Mouse (Mus musculus): ENCODE data around the gene Mfrp. TPM values are rescaled to one million over a fixed set of nuclear protein-coding genes. Genes with fewer than 3 reads are reported as not detected.
A peak's percentile ranks its signal among the peaks of the same experiment; 100 is the strongest.

The Mfrp gene
- polyA plus RNA-seq (2014; fragmentation: Nextera tagmentation; extraction: Ambion mirVana) = not detected in 2 replicates

- no peak for ATAC-seq (ENCODE audit: low read depth)
- 86% methylated on average over 9 of the region's 9 CpGs for WGBS
These were observed at the start of gene Mfrp for GRCm38 (mm10) chr9:44101490-44101889. Gene Mfrp (plus strand): TSS chr9:44101729.

GRCm38 (mm10) chr9:44052855-44053254 is 48.7 kb upstream of the Mfrp start:
- H3K36me3 ChIP-seq (ENCODE audit: control insufficient read depth, insufficient read depth, low read length) = no peaks in the 10 kb centered on the region
- H3K4me3 ChIP-seq (ENCODE audit: low read depth, low read length) = no peak overlapping the region
- H3K9me3 ChIP-seq (ENCODE audit: control insufficient read depth, low read length) = no peaks in the 10 kb centered on the region
- H3K27me3 ChIP-seq (ENCODE audit: control insufficient read depth, insufficient read depth, low read length) = no peaks in the 10 kb centered on the region
- no peak overlapping the region for H3K4me2 ChIP-seq (ENCODE audit: low read depth, low read length)
- 65% methylated on average over 3 of the region's 3 CpGs for WGBS
- H3K27ac ChIP-seq (ENCODE audit: low read depth, low read length) = no peak overlapping the region
- no peaks in the 10 kb centered on the region for H3K4me1 ChIP-seq (ENCODE audit: control insufficient read depth, insufficient read depth, low read length)
- H3K9ac ChIP-seq (replicated peaks; ENCODE audit: low read depth, low read length) = no peak overlapping the region
- ATAC-seq (ENCODE audit: low read depth) = no peak

More at GRCm38 (mm10) chr9:44101490-44101889, at the start of gene Mfrp:
- Histone ChIP-seq H3K9me3 (ENCODE audit: control insufficient read depth, low read length) (no peaks in the 10 kb centered on the region), H3K4me1 (ENCODE audit: control insufficient read depth, insufficient read depth, low read length) (peaks cover 3% of the 10 kb centered on the region; the same call in 1 of the 2 replicates), H3K4me3 (ENCODE audit: low read depth, low read length) (no peak within 1 kb of the TSS), H3K27ac (ENCODE audit: low read depth, low read length) (no peak within 1 kb of the TSS), H3K36me3 (ENCODE audit: control insufficient read depth, insufficient read depth, low read length) (no peaks in the 10 kb centered on the region), H3K27me3 (ENCODE audit: control insufficient read depth, insufficient read depth, low read length) (no peaks in the 10 kb centered on the region), H3K9ac (replicated peaks; ENCODE audit: low read depth, low read length) (no peak within 1 kb of the TSS), H3K4me2 (ENCODE audit: low read depth, low read length) (no peak within 1 kb of the TSS)

- Histone ChIP-seq H3K9ac (replicated peaks; ENCODE audit: low read depth, low read length) (no peak overlapping the region), H3K9me3 (ENCODE audit: control insufficient read depth, low read length) (no peaks in the 10 kb centered on the region), H3K27ac (ENCODE audit: low read depth, low read length) (no peak overlapping the region), H3K27me3 (ENCODE audit: control insufficient read depth, insufficient read depth, low read length) (no peaks in the 10 kb centered on the region), H3K36me3 (ENCODE audit: control insufficient read depth, insufficient read depth, low read length) (no peaks in the 10 kb centered on the region), H3K4me2 (ENCODE audit: low read depth, low read length) (no peak overlapping the region), H3K4me3 (ENCODE audit: low read depth, low read length) (no peak overlapping the region), H3K4me1 (ENCODE audit: control insufficient read depth, insufficient read depth, low read length) (no peaks in the 10 kb centered on the region)
- ATAC-seq (ENCODE audit: low read depth) = no peak
- WGBS = 65% methylated on average over 1 of the region's 1 CpGs
These were observed 47.6 kb upstream of the Mfrp start for GRCm38 (mm10) chr9:44053936-44054335.

- no peak overlapping the region for H3K4me2 ChIP-seq (ENCODE audit: low read depth, low read length)
- H3K27me3 ChIP-seq (ENCODE audit: control insufficient read depth, insufficient read depth, low read length) = no peaks in the 10 kb centered on the region
- no peak for ATAC-seq (ENCODE audit: low read depth)
- no peaks in the 10 kb centered on the region for H3K9me3 ChIP-seq (ENCODE audit: control insufficient read depth, low read length)
- H3K9ac ChIP-seq (replicated peaks; ENCODE audit: low read depth, low read length) = no peak overlapping the region
- no peaks in the 10 kb centered on the region for H3K4me1 ChIP-seq (ENCODE audit: control insufficient read depth, insufficient read depth, low read length)
- WGBS = 84% methylated on average over 6 of the region's 6 CpGs
- no peak overlapping the region for H3K4me3 ChIP-seq (ENCODE audit: low read depth, low read length)
- no peak overlapping the region for H3K27ac ChIP-seq (ENCODE audit: low read depth, low read length)
- no peaks in the 10 kb centered on the region for H3K36me3 ChIP-seq (ENCODE audit: control insufficient read depth, insufficient read depth, low read length)
These were observed 42.9 kb upstream of the Mfrp start for GRCm38 (mm10) chr9:44058606-44059005.

GRCm38 (mm10) chr9:44065177-44065576 is 36.4 kb upstream of the Mfrp start:
- H3K27me3 ChIP-seq (ENCODE audit: control insufficient read depth, insufficient read depth, low read length) = no peaks in the 10 kb centered on the region
- no peak overlapping the region for H3K27ac ChIP-seq (ENCODE audit: low read depth, low read length)
- H3K4me3 ChIP-seq (ENCODE audit: low read depth, low read length) = no peak overlapping the region
- H3K4me1 ChIP-seq (ENCODE audit: control insufficient read depth, insufficient read depth, low read length) = no peaks in the 10 kb centered on the region
- no peak overlapping the region for H3K4me2 ChIP-seq (ENCODE audit: low read depth, low read length)
- no peaks in the 10 kb centered on the region for H3K36me3 ChIP-seq (ENCODE audit: control insufficient read depth, insufficient read depth, low read length)
- no peak overlapping the region for H3K9ac ChIP-seq (replicated peaks; ENCODE audit: low read depth, low read length)
- WGBS = 44% methylated on average over 1 of the region's 1 CpGs
- no peak for ATAC-seq (ENCODE audit: low read depth)
- H3K9me3 ChIP-seq (ENCODE audit: control insufficient read depth, low read length) = no peaks in the 10 kb centered on the region

GRCm38 (mm10) chr9:44066785-44067225 is 34.7 kb upstream of the Mfrp start, which contains the start of gene Usp2:
Gene Usp2 (plus strand): TSS chr9:44067021.
- peak within 1 kb of the TSS; percentile 51; the same call in 1 of the 2 replicates for H3K9ac ChIP-seq (replicated peaks; ENCODE audit: low read depth, low read length)
- H3K9me3 ChIP-seq (ENCODE audit: control insufficient read depth, low read length) = no peaks in the 10 kb centered on the region
- no peaks in the 10 kb centered on the region for H3K27me3 ChIP-seq (ENCODE audit: control insufficient read depth, insufficient read depth, low read length)
- ATAC-seq (ENCODE audit: low read depth) = peak; percentile 98
- peak within 1 kb of the TSS; percentile 44 for H3K27ac ChIP-seq (ENCODE audit: low read depth, low read length)
- WGBS = under 1% methylated on average over 38 of the region's 38 CpGs
- H3K36me3 ChIP-seq (ENCODE audit: control insufficient read depth, insufficient read depth, low read length) = no peaks in the 10 kb centered on the region
- H3K4me1 ChIP-seq (ENCODE audit: control insufficient read depth, insufficient read depth, low read length) = no peaks in the 10 kb centered on the region
- H3K4me2 ChIP-seq (ENCODE audit: low read depth, low read length) = peak within 1 kb of the TSS; percentile 80
- peak within 1 kb of the TSS; percentile 43 for H3K4me3 ChIP-seq (ENCODE audit: low read depth, low read length)

GRCm38 (mm10) chr9:44067241-44067959 is 34.1 kb upstream of the Mfrp start:
- Histone ChIP-seq H3K4me1 (ENCODE audit: control insufficient read depth, insufficient read depth, low read length) (no peaks in the 10 kb centered on the region), H3K4me3 (ENCODE audit: low read depth, low read length) (peak overlapping the region; percentile 43), H3K9me3 (ENCODE audit: control insufficient read depth, low read length) (no peaks in the 10 kb centered on the region), H3K36me3 (ENCODE audit: control insufficient read depth, insufficient read depth, low read length) (no peaks in the 10 kb centered on the region), H3K27me3 (ENCODE audit: control insufficient read depth, insufficient read depth, low read length) (no peaks in the 10 kb centered on the region), H3K9ac (replicated peaks; ENCODE audit: low read depth, low read length) (peak overlapping the region; percentile 51; the same call in 1 of the 2 replicates), H3K27ac (ENCODE audit: low read depth, low read length) (peak overlapping the region; percentile 44), H3K4me2 (ENCODE audit: low read depth, low read length) (peak overlapping the region; percentile 80)
- peak; percentile 54 for ATAC-seq (ENCODE audit: low read depth)
- WGBS = 9% methylated on average over 15 of the region's 15 CpGs

- no peak overlapping the region for H3K9ac ChIP-seq (replicated peaks; ENCODE audit: low read depth, low read length)
- no peak overlapping the region for H3K27ac ChIP-seq (ENCODE audit: low read depth, low read length)
- no peaks in the 10 kb centered on the region for H3K4me1 ChIP-seq (ENCODE audit: control insufficient read depth, insufficient read depth, low read length)
- WGBS = 81% methylated on average over 6 of the region's 6 CpGs
- no peak overlapping the region for H3K4me2 ChIP-seq (ENCODE audit: low read depth, low read length)
- H3K9me3 ChIP-seq (ENCODE audit: control insufficient read depth, low read length) = no peaks in the 10 kb centered on the region
- H3K27me3 ChIP-seq (ENCODE audit: control insufficient read depth, insufficient read depth, low read length) = no peaks in the 10 kb centered on the region
- no peak for ATAC-seq (ENCODE audit: low read depth)
- no peaks in the 10 kb centered on the region for H3K36me3 ChIP-seq (ENCODE audit: control insufficient read depth, insufficient read depth, low read length)
- no peak overlapping the region for H3K4me3 ChIP-seq (ENCODE audit: low read depth, low read length)
These were observed 33.6 kb upstream of the Mfrp start for GRCm38 (mm10) chr9:44067960-44068330.

- no peaks in the 10 kb centered on the region for H3K9me3 ChIP-seq (ENCODE audit: control insufficient read depth, low read length)
- 47% methylated on average over 7 of the region's 7 CpGs for WGBS
- no peaks in the 10 kb centered on the region for H3K27me3 ChIP-seq (ENCODE audit: control insufficient read depth, insufficient read depth, low read length)
- no peak for ATAC-seq (ENCODE audit: low read depth)
- no peak overlapping the region for H3K9ac ChIP-seq (replicated peaks; ENCODE audit: low read depth, low read length)
- no peak overlapping the region for H3K27ac ChIP-seq (ENCODE audit: low read depth, low read length)
- H3K36me3 ChIP-seq (ENCODE audit: control insufficient read depth, insufficient read depth, low read length) = no peaks in the 10 kb centered on the region
- H3K4me1 ChIP-seq (ENCODE audit: control insufficient read depth, insufficient read depth, low read length) = no peaks in the 10 kb centered on the region
- H3K4me2 ChIP-seq (ENCODE audit: low read depth, low read length) = no peak overlapping the region
- H3K4me3 ChIP-seq (ENCODE audit: low read depth, low read length) = no peak overlapping the region
These were observed 32.3 kb upstream of the Mfrp start for GRCm38 (mm10) chr9:44069252-44069651.
